Mouse (Mus musculus): ENCODE data around the gene Aatf. TPM values are rescaled to one million over a fixed set of nuclear protein-coding genes. Genes with fewer than 3 reads are reported as not detected.

Gene Aatf
- polyA plus RNA-seq, 1 experiment from 2014 or later = 40.9 TPM

DNA sequence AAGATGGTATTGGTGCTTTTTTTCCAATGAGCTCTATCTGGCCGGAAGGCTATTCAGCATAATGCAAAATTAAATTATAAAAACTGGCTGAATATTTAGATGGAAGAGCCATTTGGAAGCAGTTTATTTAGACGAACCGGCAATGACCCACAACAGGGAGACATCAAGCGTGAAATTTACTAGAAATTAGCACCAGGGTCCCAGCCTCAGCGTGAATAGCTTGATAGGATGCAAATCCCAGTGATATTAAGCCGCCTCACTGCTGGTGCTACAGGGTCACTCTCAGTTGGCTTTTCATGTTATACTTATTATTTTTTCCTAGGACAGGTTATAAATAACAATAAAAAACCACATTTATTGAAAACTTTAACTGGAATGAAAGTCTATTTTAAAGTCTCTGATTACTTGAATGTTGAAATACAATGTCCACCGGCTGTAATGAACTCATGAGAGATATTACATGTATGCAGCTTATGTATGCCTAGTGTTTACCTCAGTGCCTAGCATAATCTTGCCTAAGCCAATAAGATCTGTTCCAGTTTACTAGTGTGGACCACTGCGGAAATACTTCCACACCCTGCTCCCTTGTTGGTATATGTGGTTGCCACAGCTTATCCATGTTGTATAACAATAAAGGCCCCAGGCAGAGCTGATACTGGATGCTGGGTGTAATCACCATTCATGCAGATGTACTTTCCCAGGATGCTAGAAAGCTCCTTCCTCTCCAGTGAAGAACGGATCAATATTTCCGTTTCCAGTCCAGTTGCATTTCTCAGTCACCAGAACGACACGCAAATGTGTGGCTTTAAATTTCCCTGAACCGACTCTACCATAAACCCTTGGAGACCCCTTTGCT is 136.6 kb downstream of the Aatf start:
- CTCF ChIA-PET = interaction anchor here (1.3 kb wide), 1 partner anchor 88 kb away, joined by 4 read pairs; no protein-coding TSS in a partner anchor
- H3K27me3 ChIP-seq = no peaks in the 10 kb centered on the region
- TF ChIP-seq CTCF (IDR thresholded peaks at IDR 0.05) = no peak
- no peak for DNase-seq (ENCODE audit: low read depth, low spot score)
- in situ Hi-C loops (cut with MboI; ENCODE audit: low pct_unique_long_range_greater_than_20kb) = no loop called here
- POLR2A ChIA-PET = interaction anchor here (1.1 to 1.6 kb wide), 2 partner anchors 14 to 19 kb away, joined by 3 read pairs; no protein-coding TSS in a partner anchor
- no peak for ATAC-seq

GRCm38 (mm10) chr11:84375951-84376496 is 137.3 kb downstream of the Aatf start:
- ChIA-PET POLR2A (interaction anchor here (1.1 to 1.6 kb wide), 2 partner anchors 14 to 20 kb away, joined by 3 read pairs; no protein-coding TSS in a partner anchor), CTCF (interaction anchor here (0.6 to 1.3 kb wide), 3 partner anchors 30 to 422 kb away, joined by 3 to 4 read pairs (median 3); no protein-coding TSS in a partner anchor)
- H3K27me3 ChIP-seq = no peaks in the 10 kb centered on the region
- in situ Hi-C loops (cut with MboI; ENCODE audit: low pct_unique_long_range_greater_than_20kb) = no loop called here
- ATAC-seq = no peak
- TF ChIP-seq CTCF (IDR thresholded peaks at IDR 0.05) = no peak
- DNase-seq (ENCODE audit: low read depth, low spot score) = no peak

GRCm38 (mm10) chr11:84373122-84373521 is 140.2 kb downstream of the Aatf start:
- no peak for TF ChIP-seq CTCF (IDR thresholded peaks at IDR 0.05)
- in situ Hi-C loops (cut with MboI; ENCODE audit: low pct_unique_long_range_greater_than_20kb) = no loop called here
- ChIA-PET POLR2A (no interaction called here), CTCF (no interaction called here)
- no peaks in the 10 kb centered on the region for H3K27me3 ChIP-seq
- ATAC-seq (no peak), DNase-seq (ENCODE audit: low read depth, low spot score) (no peak)

Other genes starting within 250 kb of the Aatf start
- gene Lhx1, start 12.0 kb upstream of the Aatf start, polyA plus RNA-seq (2021) = 1.1 TPM